Mouse (Mus musculus) kidney, adult 8-10 months (tissue): ENCODE data around the gene Fgf4.
A peak's percentile ranks its signal among the peaks of the same experiment; 100 is the strongest.

Experiments used
- DNase-seq, 2 experiments: peaks; one replicate each; pipeline ENCODE4 v3.0.0; 2022

The Fgf4 gene

GRCm38 (mm10) chr7:144847067-144847466 lies at the start of gene Fgf4:
TSS of gene Fgf4 (plus strand) at chr7:144847367.
- DNase-seq: no peak

- peak; percentile 7 to 21 for DNase-seq
These were observed 48.7 kb upstream of the Fgf4 start for GRCm38 (mm10) chr7:144798471-144798870.

GRCm38 (mm10) chr7:144807036-144807435 lies 40.1 kb upstream of the Fgf4 start:
- DNase-seq: no peak

GRCm38 (mm10) chr7:144807976-144808577 lies 39.1 kb upstream of the Fgf4 start:
- no peak for DNase-seq

GRCm38 (mm10) chr7:144811521-144811920 lies 35.6 kb upstream of the Fgf4 start:
- no peak for DNase-seq

- no peak for DNase-seq
These were observed 25.3 kb upstream of the Fgf4 start for GRCm38 (mm10) chr7:144821901-144822300.

- DNase-seq: peak; percentile 6 to 19
These were observed 23.2 kb upstream of the Fgf4 start for GRCm38 (mm10) chr7:144823988-144824387.

GRCm38 (mm10) chr7:144828369-144828768 lies 18.8 kb upstream of the Fgf4 start:
- DNase-seq: no peak

GRCm38 (mm10) chr7:144837891-144838488 lies 9.2 kb upstream of the Fgf4 start, which contains the start of gene Fgf3:
TSS of gene Fgf3 (plus strand) at chr7:144838083.
- no peak for DNase-seq

GRCm38 (mm10) chr7:144838522-144839503 lies 8.4 kb upstream of the Fgf4 start:
- DNase-seq: no peak

GRCm38 (mm10) chr7:144846158-144846557 lies 1.0 kb upstream of the Fgf4 start:
- DNase-seq: peak; percentile 9 to 28

GRCm38 (mm10) chr7:144851321-144851720 lies 4.2 kb downstream of the Fgf4 start:
- no peak for DNase-seq

- no peak for DNase-seq
These were observed 7.8 kb downstream of the Fgf4 start for GRCm38 (mm10) chr7:144854966-144855365.

GRCm38 (mm10) chr7:144857158-144857557 lies 10.0 kb downstream of the Fgf4 start:
- DNase-seq: no peak

GRCm38 (mm10) chr7:144857826-144858342 lies 10.7 kb downstream of the Fgf4 start:
- DNase-seq: no peak

GRCm38 (mm10) chr7:144858702-144859101 lies 11.5 kb downstream of the Fgf4 start:
- no peak for DNase-seq

- no peak for DNase-seq
These were observed 14.0 kb downstream of the Fgf4 start for GRCm38 (mm10) chr7:144861056-144861768.

GRCm38 (mm10) chr7:144861769-144862070 lies 14.6 kb downstream of the Fgf4 start:
- no peak for DNase-seq

GRCm38 (mm10) chr7:144862126-144862525 lies 15.0 kb downstream of the Fgf4 start:
- no peak for DNase-seq

- DNase-seq: no peak
These were observed 15.5 kb downstream of the Fgf4 start for GRCm38 (mm10) chr7:144862712-144863111.

- DNase-seq: no peak
These were observed 16.0 kb downstream of the Fgf4 start for GRCm38 (mm10) chr7:144863196-144863595.

GRCm38 (mm10) chr7:144864160-144864670 lies 17.0 kb downstream of the Fgf4 start:
- no peak for DNase-seq

GRCm38 (mm10) chr7:144867161-144867560 lies 20.0 kb downstream of the Fgf4 start:
- DNase-seq: no peak
